Mouse (Mus musculus): ENCODE results near the gene Plin4. TPM values are rescaled to one million over a fixed set of nuclear protein-coding genes. Genes with fewer than 3 reads are reported as not detected.
A peak's percentile ranks its signal among the peaks of the same experiment; 100 is the strongest.

Plin4 gene
- total and polyA plus RNA-seq, 3 experiments, result 0.04 TPM; not detected in 1

- H3K4me3 ChIP-seq (replicated peaks in 1 of 3; ENCODE audit: low read depth in 2 of 3, low read length in 2 of 3, poor library complexity in 1 of 3), result peak within 1 kb of the TSS in 2 of 3 experiments; percentile 15 to 56
- H3K27ac ChIP-seq (ENCODE audit: insufficient read depth, low read depth), result no peak within 1 kb of the TSS
- peaks cover 9 to 47% of the 10 kb centered on the region in 2 experiments for H3K4me1 ChIP-seq (ENCODE audit: control insufficient read depth in 1 of 2, insufficient read depth in 2 of 2)
- no peak within 1 kb of the TSS for H3K9ac ChIP-seq (ENCODE audit: insufficient read depth, low read depth)
- H3K9me3 ChIP-seq (replicated peaks; ENCODE audit: low read length), result no peaks in the 10 kb centered on the region
- H3K27me3 ChIP-seq (replicated peaks), result peaks cover 100% of the 10 kb centered on the region
- dilution Hi-C loops (cut with MboI; ENCODE audit: extremely low pct_ligation_motif_present, extremely low pct_unique_long_range_greater_than_20kb, low sequenced_read_pairs), result no loop called here
- TF ChIP-seq UBTF (IDR thresholded peaks at IDR 0.05; ENCODE audit: low read depth, low read length), result peak; percentile 56; the same call in 1 of the 2 replicates
- peak; percentile 77; the same call in 1 of the 2 replicates for TF ChIP-seq MAZ (IDR thresholded peaks at IDR 0.05; ENCODE audit: low read depth, low read length)
- 0 out of 2 replicates have a peak, but pooled peaks have one; percentile 12 for TF ChIP-seq ELF1 (IDR thresholded peaks at IDR 0.05; ENCODE audit: low read depth, low read length)
- peak; percentile 74 for TF ChIP-seq BHLHE40 (IDR thresholded peaks at IDR 0.05; ENCODE audit: low read depth, low read length)
- no peak for TF ChIP-seq ZC3H11A (IDR thresholded peaks at IDR 0.05; ENCODE audit: low read depth, low read length)
- peak within 1 kb of the TSS; percentile 85 for H3K4me2 ChIP-seq (ENCODE audit: insufficient read depth, low read depth, poor library complexity, severe bottlenecking)
- no peak for DNase-seq (ENCODE audit: extremely low read depth)
- in situ Hi-C loops (cut with MboI; ENCODE audit: low pct_ligation_motif_present, low pct_unique_long_range_greater_than_20kb, low sequenced_read_pairs), result no loop called here
- H3K79me2 ChIP-seq (replicated peaks; ENCODE audit: control insufficient read depth, extremely low read depth, insufficient read depth, poor library complexity, severe bottlenecking), result no peaks in the 10 kb centered on the region
- no peaks in the 10 kb centered on the region for H3K36me3 ChIP-seq (replicated peaks in 1 of 2; ENCODE audit: control insufficient read depth in 1 of 2, insufficient read depth in 1 of 2, low read length in 1 of 2)
These were observed 30.4 kb upstream of the Plin4 start, which contains the start of gene Sema6b for GRCm38 (mm10) chr17:56139858-56140595. Gene Sema6b (minus strand): TSS chr17:56140343.

GRCm38 (mm10) chr17:56139355-56139754 is 29.8 kb upstream of the Plin4 start:
- Histone ChIP-seq H3K9ac (ENCODE audit: insufficient read depth, low read depth) (no peak overlapping the region), H3K27me3 (replicated peaks) (peaks cover 95% of the 10 kb centered on the region), H3K36me3 (replicated peaks in 1 of 2; ENCODE audit: control insufficient read depth in 1 of 2, insufficient read depth in 1 of 2, low read length in 1 of 2) (no peaks in the 10 kb centered on the region), H3K4me2 (ENCODE audit: insufficient read depth, low read depth, poor library complexity, severe bottlenecking) (peak overlapping the region; percentile 85), H3K4me1 (ENCODE audit: control insufficient read depth in 1 of 2, insufficient read depth in 2 of 2) (peaks cover 7 to 47% of the 10 kb centered on the region in 2 experiments; a peak in 3 of 4 replicates), H3K4me3 (replicated peaks in 1 of 3; ENCODE audit: low read depth in 2 of 3, low read length in 2 of 3, poor library complexity in 1 of 3) (no peak overlapping the region), H3K9me3 (replicated peaks; ENCODE audit: low read length) (no peaks in the 10 kb centered on the region), H3K79me2 (replicated peaks; ENCODE audit: control insufficient read depth, extremely low read depth, insufficient read depth, poor library complexity, severe bottlenecking) (no peaks in the 10 kb centered on the region), H3K27ac (ENCODE audit: insufficient read depth, low read depth) (no peak overlapping the region)
- in situ Hi-C loops (cut with MboI; ENCODE audit: low pct_ligation_motif_present, low pct_unique_long_range_greater_than_20kb, low sequenced_read_pairs) (no loop called here), dilution Hi-C loops (cut with MboI; ENCODE audit: extremely low pct_ligation_motif_present, extremely low pct_unique_long_range_greater_than_20kb, low sequenced_read_pairs) (no loop called here)
- TF ChIP-seq KAT2A (IDR thresholded peaks at IDR 0.05; ENCODE audit: insufficient replicate concordance, low read length) (no peak), CHD1 (IDR thresholded peaks at IDR 0.05; ENCODE audit: low read depth, low read length) (no peak), JUN (IDR thresholded peaks at IDR 0.05; ENCODE audit: insufficient read depth, low read depth, low read length) (no peak), HCFC1 (IDR thresholded peaks at IDR 0.05; ENCODE audit: low read depth, low read length) (no peak), RCOR1 (conservative IDR thresholded peaks at IDR 0.05; ENCODE audit: low read depth, low read length) (no peak), IRF4 (IDR thresholded peaks at IDR 0.05; ENCODE audit: low read depth, low read length) (no peak), TCF12 (IDR thresholded peaks at IDR 0.05; ENCODE audit: low read depth, low read length) (no peak), EP300 (IDR thresholded peaks at IDR 0.05; ENCODE audit: low read length) (no peak), MAFK (IDR thresholded peaks at IDR 0.05; ENCODE audit: insufficient replicate concordance, low read length) (no peak), SMC3 (IDR thresholded peaks at IDR 0.05; ENCODE audit: low read depth, low read length) (no peak), BHLHE40 (IDR thresholded peaks at IDR 0.05; ENCODE audit: low read depth, low read length) (no peak), PAX5 (IDR thresholded peaks at IDR 0.05; ENCODE audit: low read length) (no peak), POLR2A (IDR thresholded peaks at IDR 0.05; ENCODE audit: low read depth, low read length) (no peak), ZC3H11A (IDR thresholded peaks at IDR 0.05; ENCODE audit: low read depth, low read length) (no peak), SIN3A (IDR thresholded peaks at IDR 0.05; ENCODE audit: low read length) (no peak)
- DNase-seq (ENCODE audit: extremely low read depth), result no peak
